Mouse (Mus musculus) bone marrow macrophage, adult 2 months (primary cell): ENCODE data around the gene Lims1.

Experiments
- CTCF ChIP-seq: IDR thresholded peaks from 2 replicates; pipeline ENCODE4 v1.5.1; 2012; ENCODE audit warnings: low read depth, mild to moderate bottlenecking, low read length, moderate library complexity
- POLR2A ChIP-seq: IDR thresholded peaks from 2 replicates; pipeline ENCODE4 v1.6.1; 2012; ENCODE audit warnings: mild to moderate bottlenecking, low read depth, low read length, borderline replicate concordance

- TF ChIP-seq CTCF, result no peak
- no peak for TF ChIP-seq POLR2A
Observed at GRCm38 (mm10) chr10:58398941-58399340, 75.7 kb downstream of the Lims1 start.
